Mouse (Mus musculus): ENCODE results near the gene Olfr1426. TPM values are rescaled to one million over a fixed set of nuclear protein-coding genes. Genes with fewer than 3 reads are reported as not detected.
"Not testable (repeated sequence)": the region's sequence is repeated elsewhere in the genome, so short reads cannot be mapped to it uniquely, and the experiment has no call there.

Olfr1426 gene
- polyA plus RNA-seq, 1 experiment: not detected

DNA sequence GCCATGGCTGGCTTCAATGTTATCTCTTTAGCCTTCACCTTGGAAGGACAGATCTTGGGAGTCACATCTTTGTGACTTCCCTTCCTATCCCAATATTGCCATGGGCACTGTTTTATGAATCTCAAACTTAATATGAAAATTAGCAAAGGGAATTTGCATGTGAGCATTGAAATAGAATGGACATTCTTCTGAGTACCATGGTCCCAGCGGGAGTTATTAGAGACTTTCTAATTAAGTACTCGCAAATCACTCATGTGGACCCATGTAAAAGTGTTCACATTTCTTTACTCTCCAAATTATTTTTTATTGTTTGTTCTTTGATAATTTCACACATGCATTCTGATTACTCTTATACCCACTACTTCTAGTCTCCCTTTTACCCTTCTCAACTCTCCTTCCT lies 11.4 kb upstream of the Olfr1426 start, which contains the start of gene Olfr1427:
Olfr1427 (minus strand) TSS at position 101 of the 400 bp plus-strand sequence.
- Histone ChIP-seq H3K4me3 (ENCODE audit: extremely low read depth, insufficient read depth, insufficient read length) (no peak within 1 kb of the TSS), H3K27ac (ENCODE audit: insufficient read depth, low read length) (no peak within 1 kb of the TSS), H3K4me1 (ENCODE audit: control insufficient read depth, insufficient read depth, insufficient read length) (no peaks in the 10 kb centered on the region), H3K36me3 (ENCODE audit: control insufficient read depth, insufficient read depth, low read length) (no peaks in the 10 kb centered on the region), H3K27me3 (ENCODE audit: control insufficient read depth, insufficient read depth, low read length) (no peaks in the 10 kb centered on the region)
- DNase-seq (ENCODE audit: low read depth in 1 of 2, low spot score in 2 of 2): no peak
- TF ChIP-seq CTCF (IDR thresholded peaks at IDR 0.05; ENCODE audit: extremely low read depth, insufficient read depth, insufficient read length, insufficient replicate concordance): no peak
- TF ChIP-seq POLR2A (IDR thresholded peaks at IDR 0.05; ENCODE audit: low read depth, low read length): no peak
- 97% methylated on average over 2 of the region's 2 CpGs for WGBS

DNA sequence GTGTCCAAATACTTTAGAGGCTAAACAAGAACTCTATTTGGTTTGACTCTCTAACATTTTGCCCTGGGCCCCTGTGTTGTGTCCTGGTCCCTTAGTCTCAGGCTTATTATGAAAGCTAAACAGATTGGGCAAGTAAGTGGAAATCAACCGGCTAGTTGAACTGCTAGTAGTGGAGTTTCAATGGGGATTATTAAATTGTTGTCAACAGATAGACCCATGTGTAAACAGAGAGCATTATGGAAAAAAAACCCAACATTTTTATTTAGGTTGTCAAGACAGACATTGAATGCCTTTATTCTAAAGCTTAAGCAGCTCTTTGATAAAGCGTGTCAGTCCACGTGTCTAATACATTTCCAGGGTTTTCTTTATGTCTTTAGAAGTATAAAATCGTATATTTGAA lies 14.2 kb downstream of the Olfr1426 start, which contains the start of gene Olfr1425:
Olfr1425 (minus strand) TSS at position 101 of the 400 bp plus-strand sequence.
- DNase-seq (ENCODE audit: low read depth in 1 of 2, low spot score in 2 of 2); H3K36me3 ChIP-seq (ENCODE audit: control insufficient read depth, insufficient read depth, low read length); H3K4me3 ChIP-seq (ENCODE audit: extremely low read depth, insufficient read depth, insufficient read length); H3K27ac ChIP-seq (ENCODE audit: insufficient read depth, low read length); H3K27me3 ChIP-seq (ENCODE audit: control insufficient read depth, insufficient read depth, low read length); H3K4me1 ChIP-seq (ENCODE audit: control insufficient read depth, insufficient read depth, insufficient read length): not testable (repeated sequence)
- 89% methylated on average over 4 of the region's 4 CpGs for WGBS

DNA sequence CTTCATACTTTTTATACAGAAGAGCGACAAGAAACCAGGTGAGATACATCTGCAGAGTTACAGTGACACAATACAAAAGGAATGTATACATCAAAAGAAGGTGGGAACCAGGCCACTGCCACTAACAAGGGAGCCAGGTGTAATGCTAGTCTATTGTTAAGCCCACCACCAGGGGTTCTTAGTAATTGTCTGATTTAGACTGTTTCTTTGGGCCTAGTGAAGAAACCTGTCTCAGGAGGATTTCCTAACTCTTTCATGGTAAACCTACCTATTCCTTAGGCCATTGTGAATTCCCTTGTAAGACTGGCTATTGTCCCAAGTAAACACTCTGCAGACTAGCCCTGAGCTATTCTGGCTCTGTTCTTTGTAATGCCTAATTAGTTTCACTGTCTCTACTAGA lies 22.3 kb downstream of the Olfr1426 start:
- not testable (repeated sequence) for DNase-seq (ENCODE audit: low read depth in 1 of 2, low spot score in 2 of 2); H3K36me3 ChIP-seq (ENCODE audit: control insufficient read depth, insufficient read depth, low read length); H3K27me3 ChIP-seq (ENCODE audit: control insufficient read depth, insufficient read depth, low read length); H3K27ac ChIP-seq (ENCODE audit: insufficient read depth, low read length); H3K4me1 ChIP-seq (ENCODE audit: control insufficient read depth, insufficient read depth, insufficient read length); H3K4me3 ChIP-seq (ENCODE audit: extremely low read depth, insufficient read depth, insufficient read length)
- 67% methylated on average over 1 of the region's 1 CpGs for WGBS

DNA sequence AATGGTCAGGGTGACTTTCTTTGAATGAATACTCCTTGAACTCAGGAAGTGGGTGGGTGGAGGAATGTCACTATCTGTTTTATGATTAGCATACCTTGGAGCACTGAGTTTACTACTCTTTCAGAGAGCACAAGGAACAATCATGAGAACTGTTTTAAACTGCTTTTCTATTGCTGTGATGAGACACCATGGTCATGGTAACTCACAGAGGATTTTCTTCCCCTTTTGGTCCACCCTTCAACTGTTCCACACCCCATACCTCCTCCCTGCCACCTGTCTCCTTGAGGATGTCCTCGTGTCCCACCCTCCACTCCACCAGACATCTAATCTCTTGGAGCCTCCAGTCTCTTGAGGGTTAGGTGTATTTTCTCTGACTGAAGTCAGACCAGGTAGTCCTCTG lies 24.0 kb downstream of the Olfr1426 start:
- WGBS: 61% methylated on average over 1 of the region's 1 CpGs
- DNase-seq (ENCODE audit: low read depth in 1 of 2, low spot score in 2 of 2); H3K27ac ChIP-seq (ENCODE audit: insufficient read depth, low read length); H3K36me3 ChIP-seq (ENCODE audit: control insufficient read depth, insufficient read depth, low read length); H3K4me3 ChIP-seq (ENCODE audit: extremely low read depth, insufficient read depth, insufficient read length); H3K4me1 ChIP-seq (ENCODE audit: control insufficient read depth, insufficient read depth, insufficient read length); H3K27me3 ChIP-seq (ENCODE audit: control insufficient read depth, insufficient read depth, low read length): not testable (repeated sequence)

DNA sequence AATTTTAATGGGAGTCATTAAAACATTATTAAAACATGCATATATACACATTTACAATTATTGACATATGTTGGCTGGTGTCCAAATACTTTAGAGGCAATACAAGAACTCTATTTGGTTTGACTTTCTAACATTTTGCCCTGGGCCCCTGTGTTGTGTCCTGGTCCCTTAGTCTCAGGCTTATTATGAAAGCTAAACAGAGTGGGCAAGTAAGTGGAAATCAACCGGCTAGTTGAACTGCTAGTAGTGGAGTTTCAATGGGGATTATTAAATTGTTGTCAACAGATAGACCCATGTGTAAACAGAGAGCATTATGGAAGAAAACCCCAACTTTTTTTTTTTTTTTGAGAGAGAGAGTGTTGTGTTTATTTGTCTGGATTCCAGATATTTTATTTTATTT lies 29.2 kb downstream of the Olfr1426 start, which contains the start of gene Olfr1424:
Olfr1424 (minus strand) TSS at position 101 of the 400 bp plus-strand sequence.
- H3K27ac ChIP-seq (ENCODE audit: insufficient read depth, low read length); H3K27me3 ChIP-seq (ENCODE audit: control insufficient read depth, insufficient read depth, low read length); H3K4me3 ChIP-seq (ENCODE audit: extremely low read depth, insufficient read depth, insufficient read length); H3K36me3 ChIP-seq (ENCODE audit: control insufficient read depth, insufficient read depth, low read length); H3K4me1 ChIP-seq (ENCODE audit: control insufficient read depth, insufficient read depth, insufficient read length); DNase-seq (ENCODE audit: low read depth in 1 of 2, low spot score in 2 of 2): not testable (repeated sequence)
- WGBS: 94% methylated on average over 1 of the region's 1 CpGs

DNA sequence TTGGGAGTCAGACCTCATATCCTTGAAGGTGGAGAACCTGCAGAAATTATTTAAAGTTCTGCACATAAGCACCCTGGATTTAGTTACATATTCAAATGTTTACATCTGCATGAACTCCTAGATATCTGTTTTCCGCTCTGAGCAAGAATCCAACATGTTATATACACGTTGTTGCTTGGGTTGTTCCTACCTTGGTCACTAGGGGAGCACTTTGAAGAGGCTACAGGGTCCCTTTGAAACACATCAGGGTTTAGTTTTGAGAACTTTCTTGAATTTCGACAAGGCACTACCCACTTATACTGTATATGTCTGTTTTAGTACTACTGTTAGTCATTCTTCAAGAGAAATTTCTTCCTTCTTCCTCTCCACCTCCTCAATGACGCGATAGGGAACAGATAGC lies 48.6 kb downstream of the Olfr1426 start:
- TF ChIP-seq CTCF (IDR thresholded peaks at IDR 0.05; ENCODE audit: extremely low read depth, insufficient read depth, insufficient read length, insufficient replicate concordance): no peak
- TF ChIP-seq POLR2A (IDR thresholded peaks at IDR 0.05; ENCODE audit: low read depth, low read length): no peak
- 90% methylated on average over 5 of the region's 5 CpGs for WGBS
- DNase-seq (ENCODE audit: low read depth in 1 of 2, low spot score in 2 of 2): no peak
- Histone ChIP-seq H3K36me3 (ENCODE audit: control insufficient read depth, insufficient read depth, low read length) (no peaks in the 10 kb centered on the region), H3K27me3 (ENCODE audit: control insufficient read depth, insufficient read depth, low read length) (no peaks in the 10 kb centered on the region), H3K27ac (ENCODE audit: insufficient read depth, low read length) (no peak overlapping the region), H3K4me1 (ENCODE audit: control insufficient read depth, insufficient read depth, insufficient read length) (no peaks in the 10 kb centered on the region), H3K4me3 (ENCODE audit: extremely low read depth, insufficient read depth, insufficient read length) (no peak overlapping the region)

DNA sequence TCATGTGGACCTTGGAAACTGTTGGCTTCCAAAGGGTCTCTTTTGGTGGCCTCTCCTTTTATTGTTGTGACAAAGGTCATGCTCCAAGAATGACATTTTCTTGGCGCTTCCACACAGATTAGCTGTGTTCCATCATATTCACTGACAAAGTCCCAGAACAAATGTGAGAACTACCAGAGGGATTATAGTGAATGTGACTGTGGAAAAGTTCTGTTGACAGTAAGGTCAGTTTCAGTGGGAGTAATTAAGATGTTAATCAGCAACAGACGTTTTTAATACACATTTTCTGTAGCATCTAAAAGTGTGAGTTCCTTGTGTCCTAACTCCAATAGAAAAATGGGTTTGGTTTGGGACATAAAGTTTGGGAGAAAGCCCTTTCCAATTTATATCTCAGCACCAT lies 50.6 kb downstream of the Olfr1426 start, which contains the start of gene Olfr1423:
Olfr1423 (minus strand) TSS at position 101 of the 400 bp plus-strand sequence.
- TF ChIP-seq CTCF (IDR thresholded peaks at IDR 0.05; ENCODE audit: extremely low read depth, insufficient read depth, insufficient read length, insufficient replicate concordance) (no peak), POLR2A (IDR thresholded peaks at IDR 0.05; ENCODE audit: low read depth, low read length) (no peak)
- 73% methylated on average over 2 of the region's 2 CpGs for WGBS
- no peaks in the 10 kb centered on the region for H3K36me3 ChIP-seq (ENCODE audit: control insufficient read depth, insufficient read depth, low read length)
- H3K27me3 ChIP-seq (ENCODE audit: control insufficient read depth, insufficient read depth, low read length): no peaks in the 10 kb centered on the region
- H3K27ac ChIP-seq (ENCODE audit: insufficient read depth, low read length): no peak within 1 kb of the TSS
- no peak within 1 kb of the TSS for H3K4me3 ChIP-seq (ENCODE audit: extremely low read depth, insufficient read depth, insufficient read length)
- no peaks in the 10 kb centered on the region for H3K4me1 ChIP-seq (ENCODE audit: control insufficient read depth, insufficient read depth, insufficient read length)
- no peak for DNase-seq (ENCODE audit: low read depth in 1 of 2, low spot score in 2 of 2)

DNA sequence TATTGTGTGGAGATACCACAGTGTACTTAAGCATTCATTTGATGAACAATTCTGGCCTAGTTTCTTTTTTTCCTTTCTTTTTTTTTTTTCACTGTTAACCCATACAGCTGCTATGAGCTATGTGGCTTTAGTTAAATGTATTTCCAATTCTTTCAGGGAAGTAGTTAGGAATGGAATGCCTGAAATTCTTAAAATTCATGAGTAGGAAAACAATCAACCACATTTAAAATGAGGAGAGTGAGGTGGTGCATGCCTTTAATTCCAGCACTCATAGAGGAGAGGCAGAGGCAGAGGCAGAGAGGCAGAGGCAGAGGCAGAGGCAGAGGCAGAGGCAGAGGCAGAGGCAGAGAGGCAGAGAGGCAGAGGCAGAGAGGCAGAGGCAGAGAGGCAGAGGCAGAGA lies 54.1 kb downstream of the Olfr1426 start:
- no peaks in the 10 kb centered on the region for H3K27me3 ChIP-seq (ENCODE audit: control insufficient read depth, insufficient read depth, low read length)
- no peak for DNase-seq (ENCODE audit: low read depth in 1 of 2, low spot score in 2 of 2)
- H3K4me3 ChIP-seq (ENCODE audit: extremely low read depth, insufficient read depth, insufficient read length): no peak overlapping the region
- no peak overlapping the region for H3K27ac ChIP-seq (ENCODE audit: insufficient read depth, low read length)
- H3K36me3 ChIP-seq (ENCODE audit: control insufficient read depth, insufficient read depth, low read length): no peaks in the 10 kb centered on the region
- TF ChIP-seq POLR2A (IDR thresholded peaks at IDR 0.05; ENCODE audit: low read depth, low read length): no peak
- no peak for TF ChIP-seq CTCF (IDR thresholded peaks at IDR 0.05; ENCODE audit: extremely low read depth, insufficient read depth, insufficient read length, insufficient replicate concordance)
- no peaks in the 10 kb centered on the region for H3K4me1 ChIP-seq (ENCODE audit: control insufficient read depth, insufficient read depth, insufficient read length)

Other genes starting within 250 kb of the Olfr1426 start
- gene Olfr1418, start 230.9 kb downstream of the Olfr1426 start, polyA plus RNA-seq (2012; rRNA removed): not detected in 2 replicates
- not detected in 2 replicates for gene Olfr1419, start 216.9 kb downstream of the Olfr1426 start, polyA plus RNA-seq (2012; rRNA removed)
- not detected in 2 replicates for gene Olfr1420, start 205.4 kb downstream of the Olfr1426 start, polyA plus RNA-seq (2012; rRNA removed)
- 12.6 and 13.7 TPM in 2 replicates for gene Patl1, start 179.6 kb downstream of the Olfr1426 start, polyA plus RNA-seq (2012; rRNA removed)
- gene Osbp, start 126.1 kb downstream of the Olfr1426 start, polyA plus RNA-seq (2012; rRNA removed): 9.5 and 9.6 TPM in 2 replicates
- not detected in 2 replicates for gene Olfr1423, start 50.7 kb downstream of the Olfr1426 start, polyA plus RNA-seq (2012; rRNA removed)
- not detected in 2 replicates for gene Olfr1424, start 29.3 kb downstream of the Olfr1426 start, polyA plus RNA-seq (2012; rRNA removed)
- gene Olfr1425, start 14.3 kb downstream of the Olfr1426 start, polyA plus RNA-seq (2012; rRNA removed): not detected in 2 replicates
- not detected in 2 replicates for gene Olfr1427, start 11.3 kb upstream of the Olfr1426 start, polyA plus RNA-seq (2012; rRNA removed)
- gene Olfr1428, start 23.9 kb upstream of the Olfr1426 start, polyA plus RNA-seq (2012; rRNA removed): not detected in 2 replicates
- not detected in 2 replicates for gene Olfr76, start 31.2 kb upstream of the Olfr1426 start, polyA plus RNA-seq (2012; rRNA removed)
- gene Olfr1555-ps1, start 78.1 kb upstream of the Olfr1426 start, polyA plus RNA-seq (2012; rRNA removed): not detected in 2 replicates
- gene Olfr1431, start 108.6 kb upstream of the Olfr1426 start, polyA plus RNA-seq (2012; rRNA removed): not detected in 2 replicates
- gene Olfr1432, start 140.6 kb upstream of the Olfr1426 start, polyA plus RNA-seq (2012; rRNA removed): not detected in 2 replicates
- gene Olfr262, start 149.6 kb upstream of the Olfr1426 start, polyA plus RNA-seq (2012; rRNA removed): not detected in 2 replicates
- not detected in 2 replicates for gene Olfr235, start 169.0 kb upstream of the Olfr1426 start, polyA plus RNA-seq (2012; rRNA removed)
- not detected in 2 replicates for gene Olfr1434, start 187.8 kb upstream of the Olfr1426 start, polyA plus RNA-seq (2012; rRNA removed)
- not detected in 2 replicates for gene Olfr1436, start 207.1 kb upstream of the Olfr1426 start, polyA plus RNA-seq (2012; rRNA removed)
- not detected in 2 replicates for gene Olfr1437, start 233.1 kb upstream of the Olfr1426 start, polyA plus RNA-seq (2012; rRNA removed)
- not detected in 2 replicates for gene Olfr1438-ps1, start 243.9 kb upstream of the Olfr1426 start, polyA plus RNA-seq (2012; rRNA removed)

Measured in spleen, adult 2 months (tissue).